Mouse (Mus musculus) brown adipose tissue, adult 24 weeks (tissue): ENCODE measurements around the gene Macrod1. TPM values are rescaled to one million over a fixed set of nuclear protein-coding genes. Genes with fewer than 3 reads are reported as not detected.
A peak's percentile ranks its signal among the peaks of the same experiment; 100 is the strongest.

Experiments
- H3K27ac ChIP-seq: fragments of 200-500 bp; replicated peaks from 2 replicates; pipeline ENCODE4 v1.5.1; 2012; ENCODE audit warnings: low read depth, mild to moderate bottlenecking, low read length
- H3K4me1 ChIP-seq: fragments of 200-500 bp; 2 replicates; pipeline ENCODE4 v1.6.1; 2012; ENCODE audit warnings: low read length, mixed read lengths; ENCODE audit not compliant: control insufficient read depth, insufficient read depth, insufficient read length
- H3K4me3 ChIP-seq: fragments of 200-500 bp; 2 replicates; pipeline ENCODE4 v1.5.1; 2012; ENCODE audit warnings: low read depth, mild to moderate bottlenecking, low read length, moderate library complexity; ENCODE audit not compliant: insufficient read depth
- polyA plus RNA-seq: library from polyadenylated mRNA; stranded (reverse); fragments of >200 nt; gene quantifications from 2 replicates; pipeline ENCODE4 v1.2.4, GENCODE M21; 2012; ENCODE audit not compliant: missing spikeins, insufficient read depth, insufficient read length

Macrod1 gene
- polyA plus RNA-seq: 155 and 161 TPM in 2 replicates

- no peak within 1 kb of the TSS for H3K27ac ChIP-seq
Measured at GRCm38 (mm10) chr19:7056248-7057087, at the start of gene Macrod1. Gene Macrod1 (plus strand): TSS chr19:7056810.

GRCm38 (mm10) chr19:7006892-7007593, 49.6 kb upstream of the Macrod1 start:
- Histone ChIP-seq H3K4me3 (no peak overlapping the region), H3K4me1 (no peaks in the 10 kb centered on the region), H3K27ac (no peak overlapping the region)

More at GRCm38 (mm10) chr19:7056248-7057087, at the start of gene Macrod1:
- H3K4me3 ChIP-seq: peak within 1 kb of the TSS; percentile 72
- H3K4me1 ChIP-seq: no peaks in the 10 kb centered on the region

- Histone ChIP-seq H3K27ac (no peak overlapping the region), H3K4me1 (no peaks in the 10 kb centered on the region), H3K4me3 (no peak overlapping the region)
Measured at GRCm38 (mm10) chr19:7012426-7012825, 44.2 kb upstream of the Macrod1 start.

GRCm38 (mm10) chr19:7013984-7014383, 42.6 kb upstream of the Macrod1 start:
- Histone ChIP-seq H3K4me3 (no peak overlapping the region), H3K27ac (no peak overlapping the region), H3K4me1 (no peaks in the 10 kb centered on the region)

- no peaks in the 10 kb centered on the region for H3K4me1 ChIP-seq
- H3K27ac ChIP-seq: no peak overlapping the region
Measured at GRCm38 (mm10) chr19:7014481-7015135, 42.0 kb upstream of the Macrod1 start.

GRCm38 (mm10) chr19:7017541-7018457, 38.8 kb upstream of the Macrod1 start:
- Histone ChIP-seq H3K4me1 (no peaks in the 10 kb centered on the region), H3K27ac (peak overlapping the region; percentile 37), H3K4me3 (peak overlapping the region; percentile 19)

More at GRCm38 (mm10) chr19:7014481-7015135, 42.0 kb upstream of the Macrod1 start:
- no peak overlapping the region for H3K4me3 ChIP-seq

- Histone ChIP-seq H3K4me3 (peak overlapping the region; percentile 41), H3K27ac (peak overlapping the region; percentile 37)
Measured at GRCm38 (mm10) chr19:7018546-7018945, 38.1 kb upstream of the Macrod1 start.

GRCm38 (mm10) chr19:7019191-7019590, 37.4 kb upstream of the Macrod1 start, which contains the start of gene Fermt3:
Gene Fermt3 (minus strand): TSS chr19:7019469.
- Histone ChIP-seq H3K4me3 (peak within 1 kb of the TSS; percentile 41), H3K27ac (peak within 1 kb of the TSS; percentile 85), H3K4me1 (no peaks in the 10 kb centered on the region)

More at GRCm38 (mm10) chr19:7018546-7018945, 38.1 kb upstream of the Macrod1 start:
- no peaks in the 10 kb centered on the region for H3K4me1 ChIP-seq

- Histone ChIP-seq H3K4me1 (no peaks in the 10 kb centered on the region), H3K4me3 (no peak overlapping the region), H3K27ac (peak overlapping the region; percentile 85)
Measured at GRCm38 (mm10) chr19:7020224-7020641, 36.4 kb upstream of the Macrod1 start.

- no peaks in the 10 kb centered on the region for H3K4me1 ChIP-seq
- H3K4me3 ChIP-seq: no peak overlapping the region
- H3K27ac ChIP-seq: no peak overlapping the region
Measured at GRCm38 (mm10) chr19:7029531-7029930, 27.1 kb upstream of the Macrod1 start.

- H3K4me3 ChIP-seq: no peak overlapping the region
- 0 out of 2 replicates have a peak, but pooled peaks cover 2% of the 10 kb centered on the region for H3K4me1 ChIP-seq
- H3K27ac ChIP-seq: no peak overlapping the region
Measured at GRCm38 (mm10) chr19:7034006-7034405, 22.6 kb upstream of the Macrod1 start.

GRCm38 (mm10) chr19:7039088-7039720, 17.4 kb upstream of the Macrod1 start:
- Histone ChIP-seq H3K4me3 (peak overlapping the region; percentile 86), H3K27ac (peak overlapping the region; percentile 20; the same call in 1 of the 2 replicates), H3K4me1 (peaks cover 6% of the 10 kb centered on the region; the same call in 1 of the 2 replicates)

GRCm38 (mm10) chr19:7039841-7040636, 16.6 kb upstream of the Macrod1 start, which contains the start of gene Stip1:
Gene Stip1 (minus strand): TSS chr19:7039967.
- Histone ChIP-seq H3K4me1 (peaks cover 6% of the 10 kb centered on the region; the same call in 1 of the 2 replicates), H3K4me3 (peak within 1 kb of the TSS; percentile 86), H3K27ac (peak within 1 kb of the TSS; percentile 90)
